Mouse (Mus musculus) bone marrow macrophage, adult 2 months (primary cell): ENCODE measurements at regions not wholly inside any gene's neighbourhood (a gene's known extent, or its start where the extent isn't known, plus 50 kb on each side); places are given as distances from the start of the nearest gene placed in this dataset.
A peak's percentile ranks its signal among the peaks of the same experiment; 100 is the strongest.

ENCODE experiments used
- H3K27ac ChIP-seq: 2 replicates; pipeline ENCODE4 v1.5.1; 2012; ENCODE audit warnings: low read depth, low read length; ENCODE audit not compliant: insufficient read depth
- H3K4me1 ChIP-seq: 2 replicates; pipeline ENCODE4 v1.6.1; 2012; ENCODE audit warnings: low read length; ENCODE audit not compliant: control insufficient read depth, insufficient read depth
- H3K4me3 ChIP-seq: 2 replicates; pipeline ENCODE4 v1.5.1; 2012; ENCODE audit warnings: mild to moderate bottlenecking, low read length, moderate library complexity; ENCODE audit not compliant: insufficient read depth
- CTCF ChIP-seq: IDR thresholded peaks from 2 replicates; pipeline ENCODE4 v1.5.1; 2012; ENCODE audit warnings: low read depth, mild to moderate bottlenecking, low read length, moderate library complexity
- POLR2A ChIP-seq: IDR thresholded peaks from 2 replicates; pipeline ENCODE4 v1.6.1; 2012; ENCODE audit warnings: mild to moderate bottlenecking, low read depth, low read length, borderline replicate concordance

- no peak overlapping the region for H3K4me3 ChIP-seq
- peaks cover 34% of the 10 kb centered on the region for H3K4me1 ChIP-seq
- TF ChIP-seq CTCF (no peak), POLR2A (no peak)
- H3K27ac ChIP-seq: peak overlapping the region; percentile 84
These were observed 81.0 kb downstream of the A730046J19Rik start for GRCm38 (mm10) chrX:144234457-144234856.

GRCm38 (mm10) chrX:144265934-144266333 lies 51.7 kb upstream of the Alg13 start:
- H3K4me1 ChIP-seq: no peaks in the 10 kb centered on the region
- no peak overlapping the region for H3K4me3 ChIP-seq
- no peak overlapping the region for H3K27ac ChIP-seq
- no peak for TF ChIP-seq POLR2A
- no peak for TF ChIP-seq CTCF
